ENCODE assay signal across 7 mouse cellular contexts in genomic region chr4:130246132-130246531, GRCm38 (mm10). TPM values are rescaled to one million over a fixed set of nuclear protein-coding genes. Genes with fewer than 3 reads are reported as not detected.
A peak's percentile ranks its signal among the peaks of the same experiment; 100 is the strongest.
DNase-seq lines count a peak whose midpoint lies in the region.

No protein-coding gene starts in this region.

- DNase-seq in ES-CJ7 (ENCODE audit: low read depth, low spot score) (peak; percentile 94), adipocyte (ENCODE audit: low spot score) (peak; percentile 81)
- DNase-seq in cerebellum, postnatal 4 days (ENCODE audit: low spot score in 2 of 2): peak; percentile 41 to 68
- DNase-seq in heart, adult 8-10 months (ENCODE audit: low spot score): peak; percentile 59
- peak; percentile 45 for DNase-seq in layer of hippocampus, adult 9-11 months
- peak; percentile 47 to 75 for DNase-seq in lung, postnatal 4 days
- DNase-seq in spleen, adult 12 weeks (ENCODE audit: low spot score): peak; percentile 68

RNA-seq across cellular contexts. Expression of gene Gm853, which starts 23.9 kb away (rescaled TPM):
- not detected for total RNA-seq in heart, adult 8-10 months (2022)

RNA-seq across cellular contexts. Expression of gene Serinc2, which starts 32.9 kb away (rescaled TPM):
- total RNA-seq in heart, adult 8-10 months (2022): 1 to 10 TPM; 1.9 to 3.7 (median 2.6) TPM

Comparison
In these comparisons a context has a peak if more than half of its experiments do, and no peak if none do; other contexts are left out.
1. Peak in every context shown above with its lines: DNase-seq.